Mouse (Mus musculus): ENCODE results near the gene Grip1.

GRCm38 (mm10) chr10:119544743-119545142 lies 91.1 kb downstream of the Grip1 start:
- TF ChIP-seq TCF12 (IDR thresholded peaks at IDR 0.05; ENCODE audit: insufficient read depth, poor library complexity, severe bottlenecking): no peak
- TF ChIP-seq POLR2AphosphoS2 (IDR thresholded peaks at IDR 0.05; ENCODE audit: insufficient read length, low read depth): no peak
- no peak for TF ChIP-seq REST (IDR thresholded peaks at IDR 0.05; ENCODE audit: insufficient read depth, insufficient read length)
- TF ChIP-seq MYOD1 (IDR thresholded peaks at IDR 0.05; ENCODE audit: control insufficient read depth in 1 of 3, insufficient read length in 2 of 3, low read depth in 2 of 3): no peak
- TF ChIP-seq POLR2A (IDR thresholded peaks at IDR 0.05; ENCODE audit: insufficient read length, low read depth): no peak
- TF ChIP-seq USF1 (IDR thresholded peaks at IDR 0.05; ENCODE audit: low read depth): no peak
- no peak for TF ChIP-seq E2F4 (IDR thresholded peaks at IDR 0.05; ENCODE audit: insufficient read depth)
- TF ChIP-seq MAX (IDR thresholded peaks at IDR 0.05; ENCODE audit: low read depth): no peak

Measured in myocyte (in vitro differentiated cells).